Mouse (Mus musculus) embryo, embryonic 10.5 days (tissue): ENCODE measurements around the gene Lmbrd2.
A peak's percentile ranks its signal among the peaks of the same experiment; 100 is the strongest.

ENCODE experiments used
- DNase-seq: peaks from one replicate; pipeline ENCODE4 v3.0.0-alpha.2; 2015; ENCODE audit warnings: low spot score

Gene Lmbrd2

GRCm38 (mm10) chr15:9140252-9140680, at the start of gene Lmbrd2:
Gene Lmbrd2 (plus strand): TSS chr15:9140550.
- DNase-seq, result peak; percentile 99

- DNase-seq, result no peak
Measured at GRCm38 (mm10) chr15:9090662-9091061, 49.7 kb upstream of the Lmbrd2 start.

GRCm38 (mm10) chr15:9093598-9094365, 46.6 kb upstream of the Lmbrd2 start:
- DNase-seq, result no peak

GRCm38 (mm10) chr15:9094366-9094750, 46.0 kb upstream of the Lmbrd2 start:
- DNase-seq, result peak; percentile 78

- DNase-seq, result no peak
Measured at GRCm38 (mm10) chr15:9096865-9097264, 43.5 kb upstream of the Lmbrd2 start.

- no peak for DNase-seq
Measured at GRCm38 (mm10) chr15:9100446-9101077, 39.8 kb upstream of the Lmbrd2 start.

GRCm38 (mm10) chr15:9106303-9107074, 33.9 kb upstream of the Lmbrd2 start:
- no peak for DNase-seq

- no peak for DNase-seq
Measured at GRCm38 (mm10) chr15:9110526-9111347, 29.6 kb upstream of the Lmbrd2 start.

- no peak for DNase-seq
Measured at GRCm38 (mm10) chr15:9111648-9112047, 28.7 kb upstream of the Lmbrd2 start.

- no peak for DNase-seq
Measured at GRCm38 (mm10) chr15:9113556-9113955, 26.8 kb upstream of the Lmbrd2 start.

GRCm38 (mm10) chr15:9114131-9114530, 26.2 kb upstream of the Lmbrd2 start:
- no peak for DNase-seq

- DNase-seq, result no peak
Measured at GRCm38 (mm10) chr15:9114599-9114998, 25.8 kb upstream of the Lmbrd2 start.

- DNase-seq, result no peak
Measured at GRCm38 (mm10) chr15:9118852-9119251, 21.5 kb upstream of the Lmbrd2 start.

GRCm38 (mm10) chr15:9120081-9120480, 20.3 kb upstream of the Lmbrd2 start:
- peak; percentile 75 for DNase-seq

- DNase-seq, result no peak
Measured at GRCm38 (mm10) chr15:9122989-9123388, 17.4 kb upstream of the Lmbrd2 start.

- DNase-seq, result no peak
Measured at GRCm38 (mm10) chr15:9124856-9125255, 15.5 kb upstream of the Lmbrd2 start.

GRCm38 (mm10) chr15:9127051-9127791, 13.1 kb upstream of the Lmbrd2 start:
- no peak for DNase-seq

- DNase-seq, result no peak
Measured at GRCm38 (mm10) chr15:9130772-9131498, 9.4 kb upstream of the Lmbrd2 start.

GRCm38 (mm10) chr15:9131499-9131888, 8.9 kb upstream of the Lmbrd2 start:
- DNase-seq, result no peak

- DNase-seq, result no peak
Measured at GRCm38 (mm10) chr15:9132693-9133443, 7.5 kb upstream of the Lmbrd2 start.
